Mouse (Mus musculus) MEL-GATA-1-ER (cell line): ENCODE results near the gene Gm20388.
"Not testable (repeated sequence)": the region's sequence is repeated elsewhere in the genome, so short reads cannot be mapped to it uniquely, and the experiment has no call there.

Experiments used
- DNase-seq: peaks from one replicate; pipeline ENCODE4 v3.0.0-alpha.2; 2012; ENCODE audit warnings: low read depth; ENCODE audit errors: extremely low read depth

Gene Gm20388

GRCm38 (mm10) chr8:123423441-123423840 lies 3512.8 kb downstream of the Gm20388 start, which contains the start of gene Def8:
TSS of gene Def8 (plus strand) at chr8:123423527.
- no peak for DNase-seq

- DNase-seq = no peak
Observed at GRCm38 (mm10) chr8:123426511-123427509, 3516.2 kb downstream of the Gm20388 start.

GRCm38 (mm10) chr8:123427639-123428275 lies 3517.1 kb downstream of the Gm20388 start:
- DNase-seq = no peak

- no peak for DNase-seq
Observed at GRCm38 (mm10) chr8:123428343-123428893, 3517.8 kb downstream of the Gm20388 start.

DNA sequence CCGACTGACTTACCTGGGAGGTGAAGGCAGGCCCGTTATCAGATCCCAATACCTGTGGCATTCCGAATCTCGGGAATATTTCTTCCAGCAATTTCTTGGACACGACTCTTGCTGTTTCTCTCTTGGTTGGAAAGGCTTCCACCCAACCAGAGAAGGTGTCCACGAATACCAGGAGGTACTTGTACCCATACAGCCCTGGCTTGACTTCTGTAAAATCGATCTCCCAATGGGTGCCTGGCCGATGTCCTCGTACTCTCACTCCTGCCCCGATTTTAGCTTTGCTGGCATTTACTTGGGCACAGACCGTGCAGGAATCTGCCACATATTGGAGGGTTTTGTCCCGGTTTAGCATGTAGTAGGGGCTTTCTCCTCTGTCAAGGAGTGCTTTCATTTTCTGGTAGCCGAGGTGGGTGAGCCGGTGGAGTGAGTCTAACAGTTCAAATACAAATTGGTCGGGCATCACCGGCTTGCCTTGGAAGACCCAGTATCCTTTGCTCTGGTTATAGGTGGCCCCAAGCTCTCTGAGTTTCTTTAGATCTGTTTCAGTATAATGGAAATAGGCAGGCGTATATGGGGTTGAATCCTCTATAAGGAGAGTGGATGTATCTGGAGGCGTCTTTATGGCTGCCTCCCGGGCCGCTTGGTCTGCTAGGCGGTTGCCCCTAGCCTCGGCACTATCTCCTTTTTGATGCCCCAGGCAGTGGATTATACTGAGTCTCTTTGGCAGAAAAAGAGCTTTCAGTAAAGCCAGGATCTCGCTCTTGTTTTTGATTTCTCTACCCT lies 3518.5 kb downstream of the Gm20388 start:
- no peak for DNase-seq

DNA sequence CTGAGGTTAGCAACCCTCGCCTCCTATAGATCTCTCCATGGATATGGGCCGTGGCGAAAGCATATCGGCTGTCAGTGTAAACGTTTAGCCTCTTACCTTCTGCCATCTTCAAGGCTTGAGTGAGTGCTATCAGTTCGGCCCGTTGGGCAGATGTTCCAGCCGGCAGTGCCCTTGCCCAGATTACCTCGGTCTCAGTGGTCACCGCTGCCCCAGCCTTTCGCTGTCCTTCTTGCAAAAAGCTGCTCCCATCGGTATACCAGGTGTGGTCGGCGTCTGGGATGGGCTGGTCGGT lies 3519.0 kb downstream of the Gm20388 start:
- not testable (repeated sequence) for DNase-seq

DNA sequence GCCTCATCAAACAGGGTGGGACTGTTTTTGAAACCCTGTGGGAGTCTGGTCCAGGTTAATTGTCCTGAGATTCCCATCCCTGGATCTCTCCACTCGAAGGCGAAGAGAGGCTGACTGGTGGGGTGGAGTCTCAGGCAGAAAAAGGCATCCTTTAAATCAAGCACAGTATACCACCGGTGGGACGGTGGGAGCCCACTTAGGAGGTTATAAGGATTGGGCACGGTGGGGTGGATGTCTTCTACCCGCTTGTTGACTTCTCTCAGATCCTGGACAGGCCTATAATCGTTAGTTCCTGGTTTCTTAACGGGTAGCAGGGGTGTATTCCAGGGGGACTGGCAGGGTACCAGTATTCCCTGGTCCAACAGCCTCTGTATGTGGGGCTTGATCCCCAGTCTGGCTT lies 3520.3 kb downstream of the Gm20388 start:
- not testable (repeated sequence) for DNase-seq

DNA sequence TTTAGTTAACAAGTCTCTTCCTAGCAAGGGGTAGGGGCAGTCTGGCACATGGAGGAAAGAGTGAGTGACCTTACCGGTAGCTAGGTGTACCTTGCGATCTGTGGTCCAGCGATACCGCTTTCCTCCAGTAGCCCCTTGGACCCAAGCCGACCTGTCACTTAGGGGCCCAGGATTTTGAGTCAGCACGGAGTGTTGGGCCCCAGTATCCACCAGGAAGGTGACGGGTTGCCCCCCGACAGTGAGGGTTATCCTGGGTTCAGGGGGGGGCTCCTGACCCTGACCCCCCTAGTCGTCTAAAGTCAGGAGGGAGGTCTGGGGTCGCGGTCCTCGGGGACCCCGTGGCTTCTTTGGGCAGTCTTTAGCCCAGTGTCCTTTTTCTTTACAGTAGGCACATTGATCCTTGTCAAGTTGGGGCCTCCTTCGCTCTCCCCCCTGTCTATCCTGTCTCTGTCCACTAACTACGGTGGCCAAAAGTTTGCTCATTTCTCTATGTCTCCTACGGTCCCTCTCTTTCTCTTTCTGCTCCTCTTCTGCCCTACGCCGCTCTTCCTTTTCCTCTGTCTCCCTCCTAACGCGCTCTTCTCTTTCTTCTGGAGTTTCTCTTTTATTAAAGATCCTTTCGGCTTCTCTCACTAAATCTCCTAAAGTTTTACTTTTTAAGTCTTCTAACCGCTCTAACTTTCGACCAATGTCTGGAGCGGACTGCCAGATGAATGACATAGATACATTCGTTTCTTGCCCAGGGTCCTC lies 3521.2 kb downstream of the Gm20388 start:
- DNase-seq = no peak

DNA sequence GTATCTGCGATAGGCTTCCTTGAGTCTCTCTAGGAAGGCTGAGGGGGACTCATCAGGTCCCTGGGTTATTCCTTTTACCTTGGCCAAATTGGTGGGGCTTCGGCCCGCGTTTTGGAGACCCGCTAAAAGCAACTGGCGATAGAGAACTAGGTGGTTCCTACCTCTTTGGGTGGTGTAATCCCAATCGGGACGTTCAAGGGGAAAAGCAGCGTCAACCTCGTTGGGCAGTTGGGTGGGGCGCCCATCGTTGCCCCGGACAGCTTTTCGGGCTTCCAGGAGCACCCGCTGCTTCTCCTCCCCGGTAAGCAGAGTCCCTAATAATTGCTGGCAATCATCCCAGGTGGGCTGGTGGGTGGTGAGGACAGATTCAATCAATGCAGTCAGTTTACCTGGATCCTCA lies 3521.7 kb downstream of the Gm20388 start:
- no peak for DNase-seq

GRCm38 (mm10) chr8:123433241-123433974 lies 3522.8 kb downstream of the Gm20388 start:
- not testable (repeated sequence) for DNase-seq

DNA sequence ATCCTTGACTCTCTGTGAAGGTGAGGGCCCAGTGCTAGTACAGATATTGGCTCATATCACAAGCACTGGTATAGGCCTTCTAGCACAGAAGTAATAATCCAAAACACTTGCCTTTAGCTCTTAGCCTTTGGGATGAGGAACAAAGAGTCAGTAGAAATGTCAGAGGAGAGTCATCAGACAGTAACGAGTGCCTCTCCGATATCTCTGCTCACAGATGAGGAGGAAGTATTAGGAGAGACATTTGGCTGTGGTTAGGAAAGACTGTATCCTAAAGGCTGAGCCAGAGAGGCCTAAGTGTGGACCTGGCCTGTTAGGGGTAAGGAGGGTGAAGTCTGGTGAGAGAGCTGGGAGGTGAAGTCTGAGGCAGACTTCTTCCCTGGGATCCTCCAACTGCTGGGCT lies 3531.1 kb downstream of the Gm20388 start:
- peak; percentile 87 for DNase-seq

DNA sequence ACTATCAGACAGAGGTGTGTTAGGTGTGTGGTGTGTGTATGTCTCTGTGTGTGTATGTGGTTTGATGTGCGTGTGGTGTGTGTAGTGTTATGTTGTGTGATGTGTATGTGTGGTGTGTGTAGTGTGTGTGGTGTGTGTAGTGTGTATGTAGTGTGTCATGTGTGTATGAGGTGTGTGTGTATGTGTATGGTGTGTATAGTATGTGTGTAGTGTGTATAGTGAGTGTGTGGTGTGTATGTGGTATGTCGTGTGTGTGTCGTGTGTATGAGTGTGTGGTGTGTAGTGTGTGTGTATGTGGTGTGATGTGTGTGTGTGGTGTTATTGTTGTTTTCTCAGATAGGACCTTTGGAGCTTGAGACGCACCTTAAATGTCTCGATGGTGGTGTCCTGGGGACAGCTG lies 3531.7 kb downstream of the Gm20388 start:
- no peak for DNase-seq

- peak; percentile 83 for DNase-seq
Observed at GRCm38 (mm10) chr8:123442871-123443575, 3532.4 kb downstream of the Gm20388 start.

GRCm38 (mm10) chr8:123443576-123443921 lies 3532.9 kb downstream of the Gm20388 start:
- DNase-seq = no peak

- DNase-seq = no peak
Observed at GRCm38 (mm10) chr8:123444131-123444530, 3533.5 kb downstream of the Gm20388 start.

DNA sequence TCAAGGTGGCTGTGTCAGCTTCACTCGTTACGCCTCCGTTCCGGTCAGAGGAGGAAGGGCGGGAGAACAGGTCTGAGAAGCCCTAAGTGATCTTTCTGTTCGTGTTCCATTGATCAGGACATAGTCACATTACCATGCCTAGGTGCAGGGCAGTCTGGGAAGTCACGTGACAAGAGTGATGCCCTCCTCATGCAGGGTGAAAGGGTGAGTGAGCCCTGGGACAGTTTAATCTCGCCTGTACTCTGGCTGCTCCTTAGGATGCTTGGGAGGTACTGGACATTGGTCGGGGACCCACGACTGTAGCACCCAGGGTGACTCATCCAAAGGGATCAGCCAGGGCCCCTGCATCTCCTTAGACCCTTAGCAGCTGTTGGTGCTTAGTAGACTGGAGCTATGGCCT lies 3535.3 kb downstream of the Gm20388 start:
- no peak for DNase-seq

GRCm38 (mm10) chr8:123446799-123447198 lies 3536.2 kb downstream of the Gm20388 start:
- no peak for DNase-seq

DNA sequence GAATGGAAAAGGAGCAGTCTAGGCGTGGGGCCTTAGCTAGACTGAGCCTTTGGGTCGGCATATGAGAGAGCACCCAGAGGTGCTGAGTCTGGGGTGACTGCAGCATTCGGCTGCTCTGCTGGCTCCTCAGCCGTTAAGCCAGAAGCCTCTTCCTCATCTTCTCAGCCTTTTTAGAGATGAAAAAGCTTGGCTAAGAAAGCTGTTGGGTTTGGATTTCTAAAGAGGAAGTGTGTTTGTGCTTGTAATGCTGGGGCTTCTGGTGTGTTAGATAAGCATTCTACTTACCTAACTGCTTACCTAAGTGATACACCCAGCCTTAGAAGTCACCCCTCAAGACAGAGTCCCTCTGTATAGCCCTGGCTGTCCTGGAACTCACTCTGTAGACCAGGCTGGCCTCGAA lies 3540.1 kb downstream of the Gm20388 start:
- peak; percentile 98 for DNase-seq

GRCm38 (mm10) chr8:123451747-123452146 lies 3541.1 kb downstream of the Gm20388 start:
- DNase-seq = not testable (repeated sequence)

GRCm38 (mm10) chr8:123452149-123452548 lies 3541.5 kb downstream of the Gm20388 start:
- DNase-seq = peak; percentile 73
